In genomic region chr16:87496728-87497127, GRCm38 (mm10) we compare ENCODE assay signal across 10 mouse cellular contexts. TPM values are rescaled to one million over a fixed set of nuclear protein-coding genes. Genes with fewer than 3 reads are reported as not detected.
DNase-seq lines count a peak whose midpoint lies in the region; ATAC-seq and TF ChIP-seq lines count a peak whose summit lies in the region.
"Had no signal": no experiment of that assay in that cellular context is flagged by ENCODE, and none has a peak within 500 bp of the region (broad histone marks: within the 10 kb centered on the region; RNA-seq: fewer than 3 reads in every experiment).

No protein-coding gene starts in this region.

- peak overlapping the region; percentile 93 for H3K4me3 ChIP-seq in heart, adult 2 months
- H3K4me3 ChIP-seq in ES-Bruce4 (ENCODE audit: low read depth, low read length): peak overlapping the region; percentile 35
- H3K4me3 ChIP-seq in heart, postnatal 0 days (ENCODE audit: low read depth, low read length): no peak overlapping the region
- peak overlapping the region; percentile 100 for H3K4me3 ChIP-seq in liver, postnatal 0 days (ENCODE audit: low read depth, low read length)

- TF ChIP-seq CTCF in heart, adult 2 months (IDR thresholded peaks at IDR 0.05): no peak
- no peak for TF ChIP-seq CTCF in ES-Bruce4 (IDR thresholded peaks at IDR 0.05; ENCODE audit: low read depth, low read length)
- no peak for TF ChIP-seq CTCF in heart, postnatal 0 days (IDR thresholded peaks at IDR 0.05; ENCODE audit: low read depth)
- TF ChIP-seq CTCF in liver, postnatal 0 days (IDR thresholded peaks at IDR 0.05; ENCODE audit: low read depth): no peak

- no peak overlapping the region for H3K9ac ChIP-seq in heart, adult 2 months (ENCODE audit: low read depth, low read length)
- peak overlapping the region; percentile 95; the same call in 1 of the 2 replicates for H3K9ac ChIP-seq in ES-Bruce4 (ENCODE audit: low read depth, poor library complexity, severe bottlenecking)
- 0 out of 2 replicates have a peak overlapping the region, but pooled peaks have one; percentile 96 for H3K9ac ChIP-seq in heart, postnatal 0 days (replicated peaks; ENCODE audit: low read depth, low read length)
- H3K9ac ChIP-seq in liver, postnatal 0 days (replicated peaks): peak overlapping the region; percentile 44

- peaks cover 6% of the 10 kb centered on the region for H3K4me1 ChIP-seq in heart, adult 2 months (ENCODE audit: control insufficient read depth, insufficient read depth, low read length)
- peaks cover under 1% of the 10 kb centered on the region for H3K4me1 ChIP-seq in ES-Bruce4 (ENCODE audit: control insufficient read depth, insufficient read depth, low read length)
- H3K4me1 ChIP-seq in heart, postnatal 0 days (ENCODE audit: control insufficient read depth, insufficient read depth): peaks cover 27% of the 10 kb centered on the region
- H3K4me1 ChIP-seq in liver, postnatal 0 days (ENCODE audit: insufficient read depth): peaks cover 22% of the 10 kb centered on the region

- no peak for ATAC-seq in heart, postnatal 0 days (ENCODE audit: insufficient read depth, low read depth)
- no peak for ATAC-seq in liver, postnatal 0 days

- no peak overlapping the region for H3K27ac ChIP-seq in heart, adult 2 months
- H3K27ac ChIP-seq in ES-Bruce4 (ENCODE audit: insufficient read depth, low read length): no peak overlapping the region
- H3K27ac ChIP-seq in heart, postnatal 0 days (ENCODE audit: low read depth): no peak overlapping the region
- peak overlapping the region; percentile 34; the same call in 1 of the 2 replicates for H3K27ac ChIP-seq in liver, postnatal 0 days (ENCODE audit: low read depth)

- peak overlapping the region; percentile 81; the same call in 1 of the 2 replicates for H3K4me2 ChIP-seq in heart, postnatal 0 days (ENCODE audit: low read depth, low read length)
- peak overlapping the region; percentile 96 for H3K4me2 ChIP-seq in liver, postnatal 0 days (ENCODE audit: low read depth, low read length)

- TF ChIP-seq EP300 in heart, adult 2 months (IDR thresholded peaks at IDR 0.05; ENCODE audit: insufficient read depth, low read depth, low read length): no peak
- no peak for TF ChIP-seq EP300 in ES-Bruce4 (IDR thresholded peaks at IDR 0.05; ENCODE audit: insufficient read depth, low read depth, low read length)
- no peak for TF ChIP-seq EP300 in heart, postnatal 0 days (IDR thresholded peaks at IDR 0.05; ENCODE audit: low read depth)
- no peak for TF ChIP-seq EP300 in liver, postnatal 0 days (IDR thresholded peaks at IDR 0.05; ENCODE audit: low read depth)

- DNase-seq in heart, adult 2 months: no peak
- DNase-seq in heart, postnatal 10 days: no peak
- no peak for DNase-seq in heart, postnatal 0 days (ENCODE audit: low spot score)
- DNase-seq in liver, postnatal 0 days: no peak
- DNase-seq in right cerebral cortex, adult 18-20 months: no peak
- DNase-seq in adrenal gland, adult 8-10 months: no peak
- DNase-seq in left cerebral cortex, adult 9 months (ENCODE audit: low spot score in 2 of 2): no peak
- DNase-seq: kidney, adult 8-10 months had no signal

- intact Hi-C loops in heart, adult 2 months (cut with DNase I): loop anchor here (5.0 kb wide), 1 partner anchor 201 kb away; the partner anchor contains the start of gene Bach1
- intact Hi-C loops in heart, postnatal 10 days (cut with DNase I): loop anchor here (5.0 kb wide), 1 partner anchor 201 kb away; the partner anchor contains the start of gene Bach1

- WGBS in heart, adult 2 months: 89% methylated on average over 2 of the region's 2 CpGs
- 89% methylated on average over 2 of the region's 2 CpGs for WGBS in heart, postnatal 0 days
- WGBS in liver, postnatal 0 days (ENCODE audit: insufficient replicate concordance): 78% methylated on average over 2 of the region's 2 CpGs

- no peak for TF ChIP-seq POLR2A in heart, adult 2 months (IDR thresholded peaks at IDR 0.05; ENCODE audit: insufficient read depth, low read depth, low read length)
- no peak for TF ChIP-seq POLR2A in ES-Bruce4 (IDR thresholded peaks at IDR 0.05; ENCODE audit: insufficient read depth, low read length)

- H3K36me3 ChIP-seq in heart, adult 2 months (ENCODE audit: control insufficient read depth, insufficient read depth, low read length): peaks cover 5% of the 10 kb centered on the region
- peaks cover 24% of the 10 kb centered on the region for H3K36me3 ChIP-seq in ES-Bruce4 (ENCODE audit: control insufficient read depth, insufficient read depth, low read length, poor library complexity, severe bottlenecking)
- H3K36me3 ChIP-seq in heart, postnatal 0 days (replicated peaks; ENCODE audit: control insufficient read depth, insufficient read depth, low read length): peaks cover 19% of the 10 kb centered on the region
- peaks cover 18% of the 10 kb centered on the region for H3K36me3 ChIP-seq in liver, postnatal 0 days (replicated peaks; ENCODE audit: insufficient read depth, low read length)

- H3K79me2 ChIP-seq in heart, adult 2 months (replicated peaks; ENCODE audit: control insufficient read depth, insufficient read depth, low read length): no peaks in the 10 kb centered on the region; the same call in 1 of the 2 replicates

- no peaks in the 10 kb centered on the region for H3K9me3 ChIP-seq in ES-Bruce4 (replicated peaks; ENCODE audit: control insufficient read depth, insufficient read depth, low read length, poor library complexity, severe bottlenecking)
- no peaks in the 10 kb centered on the region for H3K9me3 ChIP-seq in heart, postnatal 0 days (replicated peaks; ENCODE audit: control insufficient read depth, low read length)
- no peaks in the 10 kb centered on the region for H3K9me3 ChIP-seq in liver, postnatal 0 days (ENCODE audit: low read length)

- no peaks in the 10 kb centered on the region for H3K27me3 ChIP-seq in heart, adult 2 months (ENCODE audit: control insufficient read depth, insufficient read depth, low read length)
- H3K27me3 ChIP-seq in ES-Bruce4 (ENCODE audit: control insufficient read depth, insufficient read depth, low read length, poor library complexity, severe bottlenecking): no peaks in the 10 kb centered on the region
- no peaks in the 10 kb centered on the region for H3K27me3 ChIP-seq in heart, postnatal 0 days (ENCODE audit: control insufficient read depth, insufficient read depth, low read length)
- H3K27me3 ChIP-seq in liver, postnatal 0 days (ENCODE audit: insufficient read depth, low read length): no peaks in the 10 kb centered on the region

RNA-seq across cellular contexts. Expression of gene Cct8, which starts 1.1 kb away (rescaled TPM):
- 100 to 1,000 TPM; 149 to 164 TPM for total RNA-seq in heart, adult 2 months (2021)
- polyA plus RNA-seq in heart, adult 2 months (2012; rRNA removed): 32.0 and 94.8 TPM in 2 replicates
- total RNA-seq in heart, postnatal 10 days (2021): 100 to 1,000 TPM; 177 to 194 TPM
- 653 and 655 TPM in 2 replicates for polyA plus RNA-seq in ES-Bruce4 (2011; ENCODE audit: insufficient read depth, insufficient read length, low read depth, missing spikeins)
- total RNA-seq in heart, postnatal 0 days (2014; rRNA removed; ENCODE audit: low replicate concordance): 89.7 and 126 TPM in 2 replicates
- 202 and 213 TPM in 2 replicates for polyA plus RNA-seq in heart, postnatal 0 days (2015; fragmentation: Nextera tagmentation; extraction: Ambion mirVana)
- polyA plus RNA-seq in liver, postnatal 0 days (2015; fragmentation: Nextera tagmentation; extraction: Ambion mirVana): 169 and 170 TPM in 2 replicates
- total RNA-seq in adrenal gland, adult 8-10 months (2022): 100 to 1,000 TPM; 174 to 216 (median 181) TPM

RNA-seq across cellular contexts. Expression of gene Usp16, which starts 42.2 kb away (rescaled TPM):
- 10 to 100 TPM; 43.2 to 47.2 TPM for total RNA-seq in heart, adult 2 months (2021)
- polyA plus RNA-seq in heart, adult 2 months (2012; rRNA removed): 22.9 and 33.1 TPM in 2 replicates
- 10 to 100 TPM; 48.1 to 52.6 TPM for total RNA-seq in heart, postnatal 10 days (2021)
- 48.6 and 50.4 TPM in 2 replicates for polyA plus RNA-seq in ES-Bruce4 (2011; ENCODE audit: insufficient read depth, insufficient read length, low read depth, missing spikeins)
- total RNA-seq in heart, postnatal 0 days (2014; rRNA removed; ENCODE audit: low replicate concordance): 76.8 and 220 TPM in 2 replicates
- 36.1 and 40.8 TPM in 2 replicates for polyA plus RNA-seq in heart, postnatal 0 days (2015; fragmentation: Nextera tagmentation; extraction: Ambion mirVana)
- polyA plus RNA-seq in liver, postnatal 0 days (2015; fragmentation: Nextera tagmentation; extraction: Ambion mirVana): 21.8 and 23.6 TPM in 2 replicates
- total RNA-seq in adrenal gland, adult 8-10 months (2022): 10 to 100 TPM; 64.2 to 72.5 (median 68.0) TPM

RNA-seq across cellular contexts. Expression of gene Rwdd2b, which starts 56.4 kb away (rescaled TPM):
- 1 to 10 TPM; 5.1 to 5.6 TPM for total RNA-seq in heart, adult 2 months (2021)
- 2.5 and 5.0 TPM in 2 replicates for polyA plus RNA-seq in heart, adult 2 months (2012; rRNA removed)
- total RNA-seq in heart, postnatal 10 days (2021): 1 to 10 TPM; 7.4 to 8.0 TPM
- polyA plus RNA-seq in ES-Bruce4 (2011; ENCODE audit: insufficient read depth, insufficient read length, low read depth, missing spikeins): 4.3 and 6.6 TPM in 2 replicates
- 4.0 and 6.0 TPM in 2 replicates for total RNA-seq in heart, postnatal 0 days (2014; rRNA removed; ENCODE audit: low replicate concordance)
- polyA plus RNA-seq in heart, postnatal 0 days (2015; fragmentation: Nextera tagmentation; extraction: Ambion mirVana): 9.1 and 10.3 TPM in 2 replicates
- polyA plus RNA-seq in liver, postnatal 0 days (2015; fragmentation: Nextera tagmentation; extraction: Ambion mirVana): 4.6 and 5.2 TPM in 2 replicates
- 1 to 10 TPM; 6.3 to 8.1 (median 6.7) TPM for total RNA-seq in adrenal gland, adult 8-10 months (2022)

RNA-seq across cellular contexts. Expression of gene Map3k7cl, which starts 56.4 kb away (rescaled TPM):
- 1 to 10 TPM; 2.0 to 2.2 TPM for total RNA-seq in heart, adult 2 months (2021)
- polyA plus RNA-seq in heart, adult 2 months (2012; rRNA removed): 1.5 and 1.6 TPM in 2 replicates
- 1 to 10 TPM; 5.6 to 7.4 TPM for total RNA-seq in heart, postnatal 10 days (2021)
- polyA plus RNA-seq in ES-Bruce4 (2011; ENCODE audit: insufficient read depth, insufficient read length, low read depth, missing spikeins): not detected in 2 replicates
- total RNA-seq in heart, postnatal 0 days (2014; rRNA removed; ENCODE audit: low replicate concordance): 0.43 and 3.6 TPM in 2 replicates
- polyA plus RNA-seq in heart, postnatal 0 days (2015; fragmentation: Nextera tagmentation; extraction: Ambion mirVana): 0.73 and 1.0 TPM in 2 replicates
- polyA plus RNA-seq in liver, postnatal 0 days (2015; fragmentation: Nextera tagmentation; extraction: Ambion mirVana): 0.08 TPM in 1 of 2 replicates, not detected in the other
- 1 to 10 TPM in 2 of 4 experiments, under 1 TPM in 2; 0.77 to 1.3 (median 1.1) TPM for total RNA-seq in adrenal gland, adult 8-10 months (2022)
- polyA plus RNA-seq: CD4-positive, CD25-positive, alpha-beta regulatory T cell, adult 4 months had no signal
